Mouse (Mus musculus) CD4-positive, CD25-positive, alpha-beta regulatory T cell (primary cell): Measurements from ENCODE around the gene Frs3. TPM values are rescaled to one million over a fixed set of nuclear protein-coding genes. Genes with fewer than 3 reads are reported as not detected.

Experiments
- polyA plus RNA-seq: library from polyadenylated mRNA; unstranded; fragments of 100-300 nt; shearing (Covaris generic); gene quantifications from one replicate; pipeline ENCODE4 v1.2.1, GENCODE M21; 2017

Frs3 gene
- polyA plus RNA-seq, result 1.2 TPM

GRCm38 (mm10) chr17:47688608-47689575 is at the start of gene Frs3:
Frs3 (plus strand) TSS chr17:47689030.

GRCm38 (mm10) chr17:47688344-47688607 is 554 bp upstream of the Frs3 start, which contains the start of gene Tomm6:
Tomm6 (minus strand) TSS chr17:47688386.

GRCm38 (mm10) chr17:47694442-47694502 is 5.4 kb downstream of the Frs3 start, which contains the start of gene Gm21981:
Gm21981 (minus strand) TSS chr17:47694455.

GRCm38 (mm10) chr17:47694503-47695336 is 5.9 kb downstream of the Frs3 start, which contains the start of gene Prickle4:
Prickle4 (minus strand) TSS chr17:47694736.

GRCm38 (mm10) chr17:47726566-47726965 is 37.7 kb downstream of the Frs3 start, which contains the start of gene Pgc:
Pgc (plus strand) TSS chr17:47726842.

GRCm38 (mm10) chr17:47736856-47737255 is 48.0 kb downstream of the Frs3 start, which contains the start of gene Tfeb:
Tfeb (plus strand) TSS chr17:47737030.

Other genes with a start within 250 kb of the Frs3 start
- 58.7 TPM for gene Taf8, start 186.7 kb upstream of the Frs3 start, polyA plus RNA-seq
- 275 TPM for gene Ccnd3, start 184.0 kb upstream of the Frs3 start, polyA plus RNA-seq
- 18.1 TPM for gene Bysl, start 77.5 kb upstream of the Frs3 start, polyA plus RNA-seq
- gene Med20, start 77.4 kb upstream of the Frs3 start, polyA plus RNA-seq, result 38.1 TPM
- 1.8 TPM for gene Gm20517, start 77.4 kb upstream of the Frs3 start, polyA plus RNA-seq
- gene Usp49, start 58.3 kb upstream of the Frs3 start, polyA plus RNA-seq, result 2.1 TPM
- 265 TPM for gene Tomm6, start 644 bp upstream of the Frs3 start, polyA plus RNA-seq
- gene Gm21981, start 5.4 kb downstream of the Frs3 start, polyA plus RNA-seq, result not detected
- gene Prickle4, start 5.7 kb downstream of the Frs3 start, polyA plus RNA-seq, result not detected
- not detected for gene Pgc, start 37.8 kb downstream of the Frs3 start, polyA plus RNA-seq
- 37.0 TPM for gene Tfeb, start 48.0 kb downstream of the Frs3 start, polyA plus RNA-seq
- gene Mdfi, start 145.7 kb downstream of the Frs3 start, polyA plus RNA-seq, result not detected
- gene Foxp4, start 235.6 kb downstream of the Frs3 start, polyA plus RNA-seq, result 43.2 TPM